Mouse (Mus musculus) MEL (cell line): ENCODE results near the gene Slc41a1.

Source experiments
- CTCF ChIP-seq, 3 experiments: IDR thresholded peaks in 2 of 3; conservative IDR thresholded peaks in 1 of 3; 2 replicates each; pipeline ENCODE4 v1.5.1; 2011 to 2012; ENCODE audit warnings: low read length in 3 of 3, low read depth in 2 of 3, mild to moderate bottlenecking in 2 of 3, improper control_type of control experiment in 1 of 3, inconsistent platforms in 1 of 3, mixed read lengths in 1 of 3, moderate library complexity in 1 of 3; ENCODE audit not compliant: control insufficient read depth in 1 of 3, insufficient read depth in 1 of 3, poor library complexity in 1 of 3, severe bottlenecking in 1 of 3
- HCFC1 ChIP-seq: IDR thresholded peaks from 2 replicates; pipeline ENCODE4 v1.6.1; 2012; ENCODE audit warnings: low read depth, mild to moderate bottlenecking, inconsistent platforms, low read length, improper control_type of control experiment, moderate library complexity
- MAX ChIP-seq: IDR thresholded peaks from 2 replicates; pipeline ENCODE4 v1.6.1; 2011; ENCODE audit warnings: low read length, improper control_type of control experiment
- POLR2A ChIP-seq, 2 experiments: IDR thresholded peaks; 2 replicates each; pipeline ENCODE4 v1.6.1; 2011 to 2012; ENCODE audit warnings: low read length in 2 of 2, mild to moderate bottlenecking in 2 of 2, control low read depth in 1 of 2, improper control_type of control experiment in 1 of 2, low read depth in 1 of 2, moderate library complexity in 1 of 2; ENCODE audit not compliant: control insufficient read depth in 1 of 2, insufficient read depth in 1 of 2, poor library complexity in 1 of 2
- POLR2AphosphoS5 ChIP-seq: IDR thresholded peaks from 2 replicates; pipeline ENCODE4 v1.6.1; 2012; ENCODE audit warnings: low read depth, borderline replicate concordance, mild to moderate bottlenecking, inconsistent platforms, low read length, moderate library complexity, mixed read lengths
- SIN3A ChIP-seq: IDR thresholded peaks from 2 replicates; pipeline ENCODE4 v1.6.1; 2012; ENCODE audit warnings: low read length, improper control_type of control experiment, inconsistent platforms
- TCF12 ChIP-seq: IDR thresholded peaks from 2 replicates; pipeline ENCODE4 v1.6.1; 2014; ENCODE audit warnings: low read depth, mild to moderate bottlenecking, inconsistent platforms, low read length, improper control_type of control experiment, moderate library complexity
- UBTF ChIP-seq: IDR thresholded peaks from 2 replicates; pipeline ENCODE4 v1.6.1; 2012; ENCODE audit warnings: low read depth, mild to moderate bottlenecking, inconsistent platforms, low read length, improper control_type of control experiment, moderate library complexity, borderline replicate concordance; ENCODE audit not compliant: insufficient read depth

DNA sequence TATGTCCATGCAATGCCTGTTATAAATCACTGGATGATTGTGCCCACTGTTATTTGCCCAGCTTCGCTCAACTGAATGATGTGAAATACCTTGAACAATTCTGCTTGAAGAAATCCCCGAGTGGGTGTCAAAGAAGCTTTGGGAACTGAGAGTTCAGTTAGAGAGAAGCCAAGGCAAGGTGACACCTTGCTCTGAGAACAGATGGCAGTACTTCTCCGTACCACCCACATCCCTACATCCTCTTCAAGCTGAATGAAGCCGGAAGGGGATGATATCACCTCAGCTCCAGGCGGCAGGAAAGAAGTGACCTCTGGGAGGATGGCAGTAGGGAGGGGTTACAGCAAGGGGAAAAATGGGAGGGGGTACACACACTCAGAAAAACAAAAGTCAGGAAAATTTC lies 3.7 kb upstream of the Slc41a1 start:
- TF ChIP-seq POLR2A (IDR thresholded peaks at IDR 0.05; ENCODE audit: control insufficient read depth in 1 of 2, insufficient read depth in 1 of 2, low read depth in 1 of 2, low read length in 2 of 2, poor library complexity in 1 of 2) (no peak), MAX (no peak), CTCF (IDR thresholded peaks at IDR 0.05 in 2 of 3, conservative IDR thresholded peaks at IDR 0.05 in 1 of 3; ENCODE audit: control insufficient read depth in 1 of 3, insufficient read depth in 1 of 3, low read depth in 2 of 3, low read length in 3 of 3, poor library complexity in 1 of 3, severe bottlenecking in 1 of 3) (no peak), POLR2AphosphoS5 (no peak), HCFC1 (no peak), UBTF (no peak), SIN3A (no peak), TCF12 (no peak)
